Mouse (Mus musculus) megakaryocyte, embryonic 14.5 days (primary cell): Measurements from ENCODE around the gene Osm.

Source experiments
- FLI1 ChIP-seq: IDR thresholded peaks from 2 replicates; pipeline ENCODE4 v1.6.1; 2012; ENCODE audit warnings: low read length, inconsistent platforms, mixed read lengths
- GATA1 ChIP-seq: IDR thresholded peaks from 3 replicates; pipeline ENCODE4 v1.6.1; 2012; ENCODE audit warnings: mixed read lengths, low read length, inconsistent platforms, borderline replicate concordance

DNA sequence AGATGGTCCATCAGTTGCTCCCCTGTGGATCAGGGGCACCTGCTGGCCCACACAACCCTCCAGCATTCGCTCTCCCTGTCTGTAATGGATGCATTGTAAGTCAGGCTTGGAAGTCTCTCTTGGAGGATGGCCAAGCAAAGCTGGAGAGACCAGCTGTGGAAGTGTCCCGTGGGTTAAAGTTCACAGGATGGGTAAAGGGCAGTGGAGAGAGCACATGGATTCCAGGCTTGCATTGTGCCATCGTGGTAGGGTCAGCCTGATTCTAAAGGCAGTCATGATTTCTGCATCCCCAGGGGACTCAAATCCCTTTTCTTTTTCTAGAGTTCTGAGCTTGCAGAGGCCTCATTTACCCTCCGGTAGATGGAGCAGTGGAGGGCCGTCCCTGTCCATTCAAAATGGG lies 21.5 kb downstream of the Osm start:
- no peak for TF ChIP-seq GATA1
- TF ChIP-seq FLI1 = no peak
